Mouse (Mus musculus) myocyte (in vitro differentiated cells): ENCODE results near the gene Pde4d.
A peak's percentile ranks its signal among the peaks of the same experiment; 100 is the strongest.

Experiments
- CEBPB ChIP-seq: IDR thresholded peaks from 2 replicates; pipeline ENCODE4 v1.6.1; 2011; ENCODE audit warnings: mild to moderate bottlenecking, moderate library complexity; ENCODE audit not compliant: poor library complexity, insufficient read depth, severe bottlenecking
- E2F4 ChIP-seq: IDR thresholded peaks from one replicate; pipeline ENCODE4 v1.6.1; 2011; ENCODE audit warnings: mild to moderate bottlenecking, control low read depth, moderate library complexity; ENCODE audit not compliant: insufficient read depth
- MAX ChIP-seq: IDR thresholded peaks from one replicate; pipeline ENCODE4 v1.6.1; 2011; ENCODE audit warnings: low read depth, mild to moderate bottlenecking, control low read depth
- MYOD1 ChIP-seq, 3 experiments: IDR thresholded peaks; one replicate each; pipeline ENCODE4 v1.6.1; 2011; ENCODE audit warnings: control low read depth in 2 of 3, low read depth in 2 of 3, mild to moderate bottlenecking in 2 of 3, moderate library complexity in 1 of 3; ENCODE audit not compliant: insufficient read length in 2 of 3, control insufficient read depth in 1 of 3
- MYOG ChIP-seq, 3 experiments: IDR thresholded peaks; one replicate each; pipeline ENCODE4 v1.6.1; 2011; ENCODE audit warnings: control low read depth in 2 of 3, low read depth in 2 of 3, mild to moderate bottlenecking in 2 of 3; ENCODE audit not compliant: insufficient read length in 2 of 3, control insufficient read depth in 1 of 3, insufficient read depth in 1 of 3
- POLR2A ChIP-seq: IDR thresholded peaks from one replicate; pipeline ENCODE4 v1.6.1; 2011; ENCODE audit warnings: low read depth, mild to moderate bottlenecking, control low read depth, moderate library complexity; ENCODE audit not compliant: insufficient read length
- POLR2AphosphoS2 ChIP-seq: IDR thresholded peaks from one replicate; pipeline ENCODE4 v1.6.1; 2011; ENCODE audit warnings: low read depth, control low read depth; ENCODE audit not compliant: insufficient read length
- SRF ChIP-seq: IDR thresholded peaks from one replicate; pipeline ENCODE4 v1.6.1; 2011; ENCODE audit warnings: low read depth; ENCODE audit not compliant: control insufficient read depth, insufficient read length
- TCF3 ChIP-seq: IDR thresholded peaks from one replicate; pipeline ENCODE4 v1.6.1; 2011; ENCODE audit warnings: low read depth, control low read depth; ENCODE audit not compliant: insufficient read length
- USF1 ChIP-seq: IDR thresholded peaks from one replicate; pipeline ENCODE4 v1.6.1; 2011; ENCODE audit warnings: low read depth, mild to moderate bottlenecking, control low read depth, moderate library complexity

GRCm38 (mm10) chr13:109116004-109116341, 666.2 kb downstream of the Pde4d start:
- TF ChIP-seq MYOD1 (IDR thresholded peaks at IDR 0.05; ENCODE audit: control insufficient read depth in 1 of 3, insufficient read length in 2 of 3, low read depth in 2 of 3), result no peak
- peak in 1 of 3 experiments; percentile 28 for TF ChIP-seq MYOG (IDR thresholded peaks at IDR 0.05; ENCODE audit: control insufficient read depth in 1 of 3, insufficient read depth in 1 of 3, insufficient read length in 2 of 3, low read depth in 2 of 3)
- no peak for TF ChIP-seq E2F4
- TF ChIP-seq POLR2A, result no peak
- no peak for TF ChIP-seq POLR2AphosphoS2
- TF ChIP-seq CEBPB, result no peak
- TF ChIP-seq TCF3, result no peak
- no peak for TF ChIP-seq USF1
- no peak for TF ChIP-seq SRF
- no peak for TF ChIP-seq MAX
